Mouse (Mus musculus) T-helper 1 cell (primary cell): ENCODE measurements around the gene Mettl26.

Experiments
- in situ Hi-C: fragments of 300-600 bp; cut with MboI, MseI; formaldehyde crosslinking; loops from one replicate; pipeline ENCODE4 v1.15.1; 2025; ENCODE audit warnings: high pct_unique_total_duplicates

The Mettl26 gene

DNA sequence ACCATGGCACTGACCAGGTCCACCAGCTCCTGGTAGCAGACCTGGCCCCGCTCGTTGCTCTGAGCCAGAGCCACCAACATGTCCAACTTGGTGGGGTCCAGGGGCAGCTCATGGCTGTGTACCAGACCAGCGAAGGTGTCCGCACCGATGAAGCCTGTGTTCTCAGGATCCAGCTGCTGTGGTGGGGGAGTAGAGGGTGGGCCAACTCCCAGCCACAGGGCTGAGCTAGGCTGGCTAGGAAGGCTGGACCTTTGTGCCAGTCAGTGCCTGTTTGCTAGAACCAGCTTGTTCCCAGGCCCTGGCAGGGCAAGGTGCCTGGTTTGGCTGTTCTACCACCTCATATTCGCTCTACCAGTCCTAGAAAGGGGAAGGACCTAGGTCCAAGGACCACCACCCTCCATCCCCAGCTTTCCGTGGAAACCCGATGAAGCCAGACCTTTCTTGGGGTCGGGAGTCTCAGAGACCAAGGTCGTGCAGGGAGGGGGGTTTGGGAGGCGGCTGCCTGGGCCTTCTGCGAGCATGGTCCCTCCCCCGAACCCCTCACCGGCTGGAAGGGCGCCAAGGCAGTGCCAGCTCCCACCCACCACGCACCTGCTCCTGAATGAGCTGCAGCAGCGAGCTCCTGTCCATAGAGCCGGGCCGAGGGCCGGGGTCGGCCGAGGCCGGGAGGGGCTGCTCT, 38.3 kb upstream of the Mettl26 start:
- in situ Hi-C loops, result loop anchor here (10.0 kb wide), 1 partner anchor 822 kb away; the partner anchor contains the start of genes Cramp1l and Ift140

GRCm38 (mm10) chr17:25837076-25837410, 37.8 kb upstream of the Mettl26 start, which contains the start of gene Rhbdl1:
Gene Rhbdl1 (minus strand): TSS chr17:25837295.
- in situ Hi-C loops, result loop anchor here (10.0 kb wide), 1 partner anchor 822 kb away; the partner anchor contains the start of genes Cramp1l and Ift140

- in situ Hi-C loops, result loop anchor here (10.0 kb wide), 1 partner anchor 823 kb away; the partner anchor contains the start of genes Cramp1l and Ift140
Observed at GRCm38 (mm10) chr17:25837533-25837932, 37.3 kb upstream of the Mettl26 start.

GRCm38 (mm10) chr17:25838904-25839303, 36.0 kb upstream of the Mettl26 start:
- in situ Hi-C loops, result loop anchor here (10.0 kb wide), 1 partner anchor 824 kb away; the partner anchor contains the start of genes Cramp1l and Ift140

DNA sequence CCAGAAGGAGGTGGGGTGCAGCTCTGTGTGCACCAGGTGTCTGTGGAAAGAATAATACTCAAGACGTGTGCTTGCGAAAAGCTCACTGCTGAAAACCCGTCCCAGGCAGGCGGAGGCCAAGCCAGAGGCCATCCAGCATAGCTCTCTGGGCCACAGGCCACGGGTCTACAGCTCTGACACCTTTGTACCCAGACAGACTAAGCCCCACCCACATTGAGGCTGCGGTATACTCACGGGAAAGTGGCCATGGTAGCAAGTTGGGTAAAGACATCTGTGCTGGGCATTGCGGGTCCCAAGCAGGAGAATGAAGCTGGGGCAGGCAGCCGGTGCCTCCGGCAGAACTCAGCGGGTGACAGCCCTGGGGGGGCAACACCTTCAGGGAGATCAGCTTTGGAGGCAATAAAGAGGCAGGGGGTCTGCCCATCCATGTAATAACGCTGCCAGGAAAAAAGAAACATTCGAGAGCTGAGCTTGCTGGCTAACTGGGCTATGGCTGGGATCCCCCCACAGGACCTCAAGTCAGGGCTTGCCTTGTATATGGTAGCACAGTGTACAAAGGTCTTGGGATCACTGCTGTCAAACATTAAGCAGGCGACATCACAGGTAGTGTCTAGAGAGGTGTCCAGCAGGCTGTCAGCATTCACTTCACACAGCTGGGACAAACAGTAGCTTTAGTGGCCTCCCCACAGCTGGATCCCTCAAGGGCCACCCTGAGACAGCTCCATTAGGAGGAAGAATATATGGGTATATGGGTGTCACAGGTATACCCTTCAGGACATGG, 35.2 kb upstream of the Mettl26 start:
- in situ Hi-C loops, result loop anchor here (10.0 kb wide), 1 partner anchor 825 kb away; the partner anchor contains the start of genes Cramp1l and Ift140

GRCm38 (mm10) chr17:25840519-25840918, 34.4 kb upstream of the Mettl26 start:
- in situ Hi-C loops, result no loop called here

DNA sequence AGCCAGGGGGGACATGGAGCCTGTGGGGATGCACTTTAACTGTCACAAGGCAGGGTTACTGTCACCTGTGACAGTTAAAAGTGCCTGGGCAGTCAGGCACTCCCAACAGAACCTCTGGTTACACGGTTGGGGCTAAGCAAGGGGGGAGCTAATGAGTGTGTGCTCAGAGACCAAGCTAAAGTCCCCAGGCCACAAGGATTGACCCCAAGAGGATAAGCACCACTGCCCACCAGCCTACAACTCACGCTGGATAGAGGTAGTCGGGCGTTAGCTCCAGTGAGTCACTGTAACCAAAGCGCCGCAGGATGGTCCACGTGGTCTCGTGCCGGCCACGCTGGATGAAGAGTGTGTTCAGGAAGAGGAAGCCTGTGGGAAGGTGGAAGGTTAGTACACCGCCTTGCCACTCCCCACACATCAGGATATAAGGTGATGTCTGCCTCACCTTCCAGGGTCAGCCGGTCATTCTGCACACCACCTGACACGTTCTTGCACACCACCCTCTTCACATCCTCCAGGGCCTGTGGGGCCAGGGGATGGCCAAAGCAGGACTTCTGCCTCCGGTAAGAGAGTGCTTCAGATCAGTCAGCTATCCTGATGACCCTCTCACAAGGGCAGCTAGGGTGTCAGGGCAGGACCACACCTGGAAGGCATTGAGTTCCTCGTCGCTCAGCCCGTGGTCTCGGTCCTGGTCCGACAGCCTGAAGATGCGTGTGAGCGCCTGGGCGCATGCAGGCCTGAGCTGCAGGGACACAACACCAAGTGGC, 33.6 kb upstream of the Mettl26 start, which contains the start of gene Gm20683:
Gm20683 (minus strand) TSS at position 647 of the 764 bp plus-strand sequence.
- in situ Hi-C loops, result no loop called here

GRCm38 (mm10) chr17:25842509-25842908, 32.4 kb upstream of the Mettl26 start:
- in situ Hi-C loops, result no loop called here

DNA sequence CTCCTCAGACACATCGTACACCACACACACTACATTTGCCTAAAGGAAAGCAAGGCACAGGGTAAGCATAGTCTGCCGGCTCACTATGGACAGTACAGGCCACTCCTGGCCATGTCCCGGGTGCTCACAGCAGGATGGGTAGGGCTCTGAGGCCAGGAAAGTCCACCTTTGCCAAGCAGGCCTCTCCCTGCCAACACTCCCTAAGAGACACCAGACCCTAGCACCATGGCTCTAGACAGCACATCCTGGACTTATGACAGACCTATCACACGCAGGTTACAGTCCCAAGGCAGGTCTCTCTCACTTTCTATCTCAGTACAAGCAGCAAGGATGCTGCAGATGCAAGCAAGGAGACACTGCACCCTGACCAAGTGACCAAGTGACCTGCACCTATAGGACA, 31.8 kb upstream of the Mettl26 start:
- in situ Hi-C loops, result no loop called here

DNA sequence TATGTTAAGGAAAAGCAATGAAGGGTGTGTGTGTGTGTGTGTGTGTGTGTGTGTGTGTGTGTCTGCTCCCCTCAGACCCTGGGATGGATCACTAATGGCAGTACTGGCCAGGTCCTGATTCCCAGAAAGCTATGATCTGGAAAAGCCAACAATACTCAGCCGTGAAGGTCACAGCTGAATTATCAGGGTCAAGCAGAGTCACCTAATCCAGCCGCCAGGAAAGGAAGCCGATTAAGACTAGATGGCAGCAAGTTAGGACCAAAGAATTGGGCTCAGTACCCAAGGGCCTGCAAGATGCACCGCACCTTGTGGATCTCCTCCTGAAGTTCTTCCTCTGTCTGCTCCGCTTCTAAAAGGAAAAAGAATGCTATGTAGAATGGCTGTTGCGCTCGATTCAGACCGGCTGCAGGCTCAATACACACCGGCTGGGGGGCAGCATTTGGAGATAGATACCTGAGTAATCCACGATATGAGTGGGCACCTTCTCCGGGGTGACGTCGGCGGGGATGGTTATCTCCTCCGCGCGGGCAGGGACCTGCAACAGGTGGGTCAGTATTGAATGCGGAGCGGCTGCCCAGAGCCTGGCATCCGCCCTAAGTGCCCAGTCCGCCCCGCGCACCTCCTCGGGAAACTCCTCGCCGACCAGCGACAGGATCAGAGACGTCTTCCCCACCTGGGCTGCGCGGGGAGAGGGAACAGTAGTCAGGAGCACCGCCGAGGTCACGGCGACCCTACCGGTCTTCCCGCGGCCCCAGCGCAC, 31.1 kb upstream of the Mettl26 start:
- in situ Hi-C loops, result no loop called here

GRCm38 (mm10) chr17:25844396-25844901, 30.4 kb upstream of the Mettl26 start, which contains the start of gene Rhot2:
Gene Rhot2 (minus strand): TSS chr17:25844851.
- in situ Hi-C loops, result no loop called here

DNA sequence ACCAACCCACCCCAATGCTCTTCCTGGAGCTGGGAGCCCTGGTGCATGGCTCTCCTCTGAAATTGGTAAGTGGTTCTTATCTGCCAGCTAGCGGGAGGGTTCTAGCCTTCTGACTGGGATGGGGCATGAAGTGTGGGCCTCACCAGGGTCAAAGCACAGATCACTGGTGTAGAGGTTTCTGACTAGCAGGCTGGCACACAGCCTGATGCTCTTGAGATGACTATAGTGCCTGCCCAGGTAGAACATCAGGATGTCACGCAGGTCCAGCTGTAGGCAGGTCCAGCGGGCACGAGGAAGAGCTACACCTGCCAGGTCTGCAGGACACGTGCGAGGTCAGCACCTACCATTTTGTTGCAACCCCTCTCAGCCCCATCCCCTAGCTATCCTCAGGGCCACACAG, 14.6 kb upstream of the Mettl26 start:
- in situ Hi-C loops, result no loop called here

DNA sequence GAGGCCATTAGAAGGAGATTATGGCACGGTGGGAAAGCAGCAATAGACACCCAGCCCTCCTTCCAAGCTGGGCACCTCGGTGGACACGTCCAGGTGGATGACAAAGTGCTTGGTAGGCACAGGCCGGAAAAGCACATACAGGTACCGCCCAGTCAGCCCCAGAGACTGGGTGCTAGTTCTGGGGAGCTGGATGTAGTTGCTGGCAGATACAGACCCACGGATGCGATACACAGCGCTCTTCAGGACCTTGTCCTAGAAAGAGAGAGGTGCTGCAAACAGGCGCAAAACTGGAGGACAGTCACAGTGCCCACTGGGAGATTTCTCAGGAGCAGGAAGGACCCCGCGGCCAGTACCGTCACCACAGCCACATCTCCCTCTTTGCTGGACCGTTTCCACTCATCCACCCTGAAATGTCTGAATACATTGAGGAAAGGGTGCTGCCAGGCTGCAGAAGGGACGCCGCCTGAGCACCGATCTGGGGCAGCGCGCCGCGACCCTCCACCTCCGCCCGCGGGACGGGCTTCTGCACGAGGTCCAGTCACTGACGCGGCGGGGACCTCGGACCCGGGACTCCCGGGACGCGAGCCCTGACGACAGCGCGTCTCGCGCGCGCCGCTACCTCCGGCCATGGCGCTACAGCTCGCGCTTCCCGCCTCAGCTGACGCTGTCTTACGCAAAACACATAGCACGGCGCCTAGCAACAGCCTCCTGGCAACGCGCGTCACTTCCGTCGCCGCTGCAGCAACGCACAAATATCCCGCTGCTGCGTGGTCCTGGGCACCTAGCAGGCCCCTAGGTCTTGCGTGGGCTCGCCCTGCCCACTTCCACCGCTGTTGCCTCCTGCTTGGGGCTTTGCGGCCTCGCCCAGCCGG, 13.8 kb upstream of the Mettl26 start, which contains the start of gene Wdr90:
Wdr90 (minus strand) TSS at position 670 of the 872 bp plus-strand sequence.
- in situ Hi-C loops, result no loop called here

DNA sequence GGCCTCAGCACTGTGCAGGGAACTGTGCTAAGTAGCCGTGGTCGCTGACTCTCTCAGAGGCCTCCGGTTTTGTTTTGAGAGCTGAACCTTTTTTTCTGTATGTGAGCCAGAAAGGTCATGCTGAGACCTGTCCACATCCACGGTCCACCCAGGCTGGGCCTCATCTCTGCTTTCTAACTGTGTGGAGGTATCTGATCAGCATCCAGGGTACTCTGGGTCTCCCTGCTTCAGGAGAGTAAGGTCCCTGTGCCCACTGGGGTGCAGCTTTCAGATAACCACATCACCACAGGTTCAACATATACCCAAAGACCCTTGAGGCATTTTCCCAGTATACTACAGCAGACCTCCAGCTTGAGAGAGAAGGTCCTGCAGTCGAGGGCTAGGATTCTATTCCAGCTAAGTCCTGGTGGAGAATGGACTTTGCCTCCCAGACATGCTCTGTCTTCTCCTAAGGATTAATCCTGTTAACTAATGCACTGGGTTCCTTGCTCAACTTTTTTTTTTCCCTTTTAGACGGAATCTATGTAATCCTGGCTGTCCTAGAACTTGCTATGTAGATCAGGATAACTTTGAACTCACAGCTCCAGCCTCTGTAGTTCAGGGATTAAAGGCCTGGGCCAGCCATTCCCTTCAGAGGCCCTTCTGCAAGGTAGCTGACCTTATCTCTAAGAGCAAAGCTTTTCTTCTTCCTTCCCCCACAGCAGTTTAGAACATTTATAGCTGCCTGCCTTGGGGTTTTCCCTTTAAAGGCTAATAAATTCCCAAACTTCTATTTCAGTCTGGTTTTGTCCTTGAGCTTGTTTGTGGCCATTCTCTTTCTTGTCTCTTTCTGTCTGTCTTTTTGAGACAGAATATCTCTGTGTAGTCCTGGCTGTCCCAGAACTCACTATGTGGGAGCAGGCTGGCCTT, 12.9 kb upstream of the Mettl26 start:
- in situ Hi-C loops, result no loop called here

DNA sequence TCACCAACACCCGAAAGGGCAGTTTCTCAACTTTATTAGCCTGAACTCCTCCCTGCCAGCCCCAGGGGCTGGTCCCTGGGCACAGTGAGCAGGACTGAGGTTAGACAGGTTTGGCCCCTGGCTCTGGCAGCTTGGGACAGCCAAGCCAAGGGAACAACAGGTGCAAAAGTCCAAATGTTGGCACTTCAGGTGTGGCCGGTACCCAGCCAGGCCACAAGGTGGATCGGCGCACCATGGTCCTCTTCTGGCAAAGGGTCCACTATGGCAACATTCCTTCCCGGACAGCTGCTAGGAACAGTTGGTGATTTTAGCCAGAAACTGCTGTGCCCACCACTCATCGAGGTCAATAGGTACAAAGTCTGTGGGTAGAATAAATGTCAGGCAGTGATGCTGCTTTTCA, 11.2 kb upstream of the Mettl26 start:
- in situ Hi-C loops, result no loop called here

GRCm38 (mm10) chr17:25864311-25864710, 10.6 kb upstream of the Mettl26 start:
- in situ Hi-C loops, result no loop called here

DNA sequence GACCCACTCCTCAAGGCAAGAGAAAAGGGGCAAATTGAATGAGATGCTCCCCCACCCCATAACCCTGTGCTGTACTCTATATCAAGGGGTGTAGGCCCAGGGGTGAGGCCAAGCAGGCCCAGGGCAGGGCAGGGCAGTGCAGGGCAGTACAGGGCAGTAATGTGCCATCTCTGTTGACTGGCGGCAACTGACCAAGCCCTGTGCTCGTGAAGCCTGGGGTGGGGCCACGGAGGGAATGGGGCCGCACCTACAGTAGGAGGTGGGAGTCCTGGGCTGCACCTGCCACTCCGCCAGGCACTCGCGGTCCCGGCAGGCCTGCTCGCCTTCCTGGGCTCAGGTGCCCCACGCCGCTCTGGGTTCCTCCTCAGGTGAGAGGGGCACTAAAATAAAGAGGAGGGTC, 9.6 kb upstream of the Mettl26 start:
- in situ Hi-C loops, result no loop called here

- in situ Hi-C loops, result no loop called here
Observed at GRCm38 (mm10) chr17:25866172-25866571, 8.7 kb upstream of the Mettl26 start.

DNA sequence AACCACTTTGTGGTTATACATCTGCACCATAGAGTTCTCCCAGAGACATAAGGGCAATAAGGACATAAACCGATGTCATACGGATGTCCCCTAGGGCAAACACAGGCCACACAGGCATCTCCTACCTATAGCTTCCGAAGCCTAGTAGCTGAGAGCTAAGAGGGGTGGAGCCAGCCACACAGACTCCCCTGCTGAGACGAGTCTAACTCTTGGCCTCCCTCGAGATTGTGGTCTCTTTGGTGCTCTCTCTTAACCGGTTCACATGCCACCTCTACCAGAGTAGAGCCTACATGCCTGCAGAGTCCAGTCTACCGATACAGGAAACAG, 7.4 kb upstream of the Mettl26 start:
- in situ Hi-C loops, result no loop called here
